Mouse (Mus musculus): ENCODE measurements around the gene Erh. TPM values are rescaled to one million over a fixed set of nuclear protein-coding genes. Genes with fewer than 3 reads are reported as not detected.

Gene Erh
- polyA plus RNA-seq, 1 experiment from 2014 or later = 335 TPM

DNA sequence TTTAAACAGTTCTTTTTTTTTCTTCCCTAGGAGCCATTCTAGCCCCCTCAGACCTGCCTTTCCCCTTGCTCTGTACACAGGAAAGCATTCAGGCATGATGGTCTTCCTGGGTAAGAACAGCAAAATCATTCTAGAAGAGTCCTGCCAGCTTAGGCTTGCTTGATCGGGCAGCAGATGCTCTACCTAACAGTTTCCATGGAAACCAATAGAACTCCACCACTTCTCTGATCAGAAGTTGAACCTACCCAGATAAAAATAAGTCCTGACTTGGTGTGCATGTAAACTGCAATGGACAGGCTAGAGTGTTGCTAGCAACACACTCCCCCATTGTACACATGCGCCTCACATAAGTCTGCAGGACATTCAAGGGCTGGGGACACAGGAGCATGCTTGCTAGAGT, 39.9 kb downstream of the Erh start:
- no peak overlapping the region for H3K9ac ChIP-seq (ENCODE audit: low read length)
- ATAC-seq (ENCODE audit: insufficient read depth, low FRiP score, low TSS enrichment) = no peak
- 94% methylated on average over 2 of the region's 2 CpGs for WGBS
- H3K27me3 ChIP-seq (ENCODE audit: control insufficient read depth, insufficient read depth, low read length) = no peaks in the 10 kb centered on the region
- H3K4me3 ChIP-seq (ENCODE audit: low read depth, low read length) = no peak overlapping the region
- no peak overlapping the region for H3K4me2 ChIP-seq (ENCODE audit: low read depth)
- no peak for DNase-seq (ENCODE audit: low spot score)
- no peak overlapping the region for H3K27ac ChIP-seq (ENCODE audit: low read depth, low read length)
- H3K36me3 ChIP-seq (ENCODE audit: control insufficient read depth, insufficient read depth, low read length) = no peaks in the 10 kb centered on the region
- H3K4me1 ChIP-seq (ENCODE audit: control insufficient read depth, insufficient read depth, low read length) = no peaks in the 10 kb centered on the region
- no peaks in the 10 kb centered on the region for H3K9me3 ChIP-seq (ENCODE audit: control insufficient read depth, low read length)

DNA sequence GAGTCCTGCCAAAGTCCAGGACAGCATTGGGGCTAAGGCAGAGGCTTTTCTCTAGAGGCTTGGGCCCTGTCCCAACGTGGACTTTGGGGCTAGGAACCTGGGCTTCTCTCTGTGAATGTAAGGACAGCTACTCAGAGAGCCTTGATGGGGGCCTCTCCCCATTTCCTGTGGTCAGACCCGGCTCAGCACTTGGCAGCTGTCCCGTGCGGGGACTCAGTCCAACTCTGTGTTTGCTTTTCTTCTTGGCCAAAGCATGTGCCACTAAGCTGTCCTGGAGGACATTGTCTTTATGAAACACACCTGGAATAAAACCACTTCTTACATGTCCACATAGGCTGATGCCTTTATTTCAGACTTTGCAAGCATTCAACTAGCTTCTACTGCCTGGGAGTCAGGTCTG, 40.6 kb downstream of the Erh start:
- H3K36me3 ChIP-seq (ENCODE audit: control insufficient read depth, insufficient read depth, low read length) = no peaks in the 10 kb centered on the region; the same call in 1 of the 2 replicates
- no peak overlapping the region for H3K27ac ChIP-seq (ENCODE audit: low read depth, low read length)
- no peaks in the 10 kb centered on the region for H3K9me3 ChIP-seq (ENCODE audit: control insufficient read depth, low read length)
- no peaks in the 10 kb centered on the region for H3K4me1 ChIP-seq (ENCODE audit: control insufficient read depth, insufficient read depth, low read length)
- no peak overlapping the region for H3K4me3 ChIP-seq (ENCODE audit: low read depth, low read length)
- H3K4me2 ChIP-seq (ENCODE audit: low read depth) = no peak overlapping the region
- H3K9ac ChIP-seq (ENCODE audit: low read length) = no peak overlapping the region
- 76% methylated on average over 4 of the region's 4 CpGs for WGBS
- ATAC-seq (ENCODE audit: insufficient read depth, low FRiP score, low TSS enrichment) (no peak), DNase-seq (ENCODE audit: low spot score) (no peak)
- no peaks in the 10 kb centered on the region for H3K27me3 ChIP-seq (ENCODE audit: control insufficient read depth, insufficient read depth, low read length)

DNA sequence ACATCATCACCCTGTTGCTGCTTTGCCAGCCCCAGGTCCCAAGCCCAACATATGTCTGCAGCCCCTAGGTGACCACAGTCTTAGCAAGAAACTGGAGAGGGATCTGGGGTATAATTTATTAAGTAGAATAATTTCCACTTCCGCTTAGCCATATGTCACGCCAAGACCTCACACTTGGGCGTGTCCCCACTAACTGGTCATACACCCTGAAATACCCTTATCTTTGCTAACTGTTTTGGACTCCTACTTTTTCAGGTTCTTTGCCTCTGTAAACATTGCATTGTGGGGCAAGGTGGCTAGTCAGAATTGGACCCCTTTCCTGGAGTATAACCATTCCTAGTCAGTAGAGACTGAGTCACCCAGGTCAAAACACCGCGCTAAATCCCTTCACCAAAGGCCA, 41.7 kb downstream of the Erh start:
- H3K4me3 ChIP-seq (ENCODE audit: low read depth, low read length) = no peak overlapping the region
- ATAC-seq (ENCODE audit: insufficient read depth, low FRiP score, low TSS enrichment) (no peak), DNase-seq (ENCODE audit: low spot score) (no peak)
- H3K9ac ChIP-seq (ENCODE audit: low read length) = no peak overlapping the region
- H3K9me3 ChIP-seq (ENCODE audit: control insufficient read depth, low read length) = no peaks in the 10 kb centered on the region
- no peaks in the 10 kb centered on the region; the same call in 1 of the 2 replicates for H3K36me3 ChIP-seq (ENCODE audit: control insufficient read depth, insufficient read depth, low read length)
- H3K4me1 ChIP-seq (ENCODE audit: control insufficient read depth, insufficient read depth, low read length) = no peaks in the 10 kb centered on the region
- no peak overlapping the region for H3K4me2 ChIP-seq (ENCODE audit: low read depth)
- WGBS = 95% methylated on average over 5 of the region's 5 CpGs
- H3K27me3 ChIP-seq (ENCODE audit: control insufficient read depth, insufficient read depth, low read length) = no peaks in the 10 kb centered on the region
- H3K27ac ChIP-seq (ENCODE audit: low read depth, low read length) = no peak overlapping the region

DNA sequence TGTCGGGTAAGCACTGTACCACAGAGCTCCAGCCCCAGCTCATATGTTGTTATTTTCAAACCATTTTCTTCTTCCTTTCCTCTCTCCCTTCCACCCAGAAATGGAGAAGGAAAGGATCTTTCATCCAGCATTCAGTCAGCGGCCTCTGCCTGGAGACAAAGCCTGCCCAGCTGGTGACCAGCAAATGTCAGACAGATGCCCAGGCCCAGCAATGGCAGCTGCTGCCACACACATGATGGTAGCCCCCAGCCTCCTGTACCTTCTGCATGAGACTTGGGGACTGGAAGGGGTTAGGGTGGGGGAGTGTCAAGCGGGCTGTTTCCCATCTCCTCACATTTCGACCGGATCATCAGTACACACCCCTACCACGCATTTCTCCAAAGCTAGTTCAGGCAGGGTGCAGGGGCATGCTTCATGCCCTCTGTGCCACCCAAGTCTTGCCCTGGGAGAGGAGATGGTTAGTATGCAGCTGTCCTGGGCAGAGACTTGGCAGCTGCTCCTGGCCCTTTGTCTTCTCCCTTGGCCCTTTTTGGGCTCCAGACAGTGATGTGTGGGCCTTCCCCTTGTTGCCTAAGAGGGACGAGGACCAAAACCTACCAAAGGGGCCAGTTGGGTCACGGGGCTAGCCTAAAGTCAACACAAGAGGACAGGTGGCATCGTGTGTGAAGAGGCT, 42.4 kb downstream of the Erh start:
- Histone ChIP-seq H3K4me1 (ENCODE audit: control insufficient read depth, insufficient read depth, low read length) (no peaks in the 10 kb centered on the region), H3K4me2 (ENCODE audit: low read depth) (no peak overlapping the region), H3K9ac (ENCODE audit: low read length) (no peak overlapping the region), H3K9me3 (ENCODE audit: control insufficient read depth, low read length) (no peaks in the 10 kb centered on the region), H3K27ac (ENCODE audit: low read depth, low read length) (no peak overlapping the region), H3K36me3 (ENCODE audit: control insufficient read depth, insufficient read depth, low read length) (no peaks in the 10 kb centered on the region; the same call in 1 of the 2 replicates), H3K27me3 (ENCODE audit: control insufficient read depth, insufficient read depth, low read length) (no peaks in the 10 kb centered on the region), H3K4me3 (ENCODE audit: low read depth, low read length) (no peak overlapping the region)
- 84% methylated on average over 9 of the region's 9 CpGs for WGBS
- ATAC-seq (ENCODE audit: insufficient read depth, low FRiP score, low TSS enrichment) = no peak
- no peak for DNase-seq (ENCODE audit: low spot score)

DNA sequence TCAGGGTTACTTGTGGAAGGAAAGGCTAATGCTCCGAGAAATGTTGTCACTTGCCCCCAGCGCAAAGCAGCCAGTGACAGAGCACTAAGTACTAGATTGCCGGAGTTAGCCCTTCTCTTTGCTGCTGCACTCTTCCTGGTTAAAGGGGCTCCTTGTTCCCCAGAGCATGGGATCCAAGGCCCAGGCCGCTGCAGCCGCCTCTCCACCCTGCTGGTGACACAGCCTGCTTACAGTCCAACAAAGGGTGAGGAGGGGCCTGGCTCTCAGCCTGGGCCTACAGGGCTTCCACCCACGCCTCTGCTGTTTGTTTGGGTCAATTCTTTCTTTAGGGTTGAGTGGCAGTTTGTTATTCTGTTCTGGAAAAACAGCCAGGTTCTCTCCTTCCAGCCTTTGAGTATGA, 45.4 kb downstream of the Erh start:
- 51% methylated on average over 6 of the region's 6 CpGs for WGBS
- Histone ChIP-seq H3K9me3 (ENCODE audit: control insufficient read depth, low read length) (no peaks in the 10 kb centered on the region), H3K4me1 (ENCODE audit: control insufficient read depth, insufficient read depth, low read length) (no peaks in the 10 kb centered on the region), H3K4me2 (ENCODE audit: low read depth) (no peak overlapping the region), H3K36me3 (ENCODE audit: control insufficient read depth, insufficient read depth, low read length) (no peaks in the 10 kb centered on the region; the same call in 1 of the 2 replicates), H3K4me3 (ENCODE audit: low read depth, low read length) (no peak overlapping the region), H3K27me3 (ENCODE audit: control insufficient read depth, insufficient read depth, low read length) (no peaks in the 10 kb centered on the region), H3K9ac (ENCODE audit: low read length) (no peak overlapping the region), H3K27ac (ENCODE audit: low read depth, low read length) (no peak overlapping the region)
- ATAC-seq (ENCODE audit: insufficient read depth, low FRiP score, low TSS enrichment) (no peak), DNase-seq (ENCODE audit: low spot score) (no peak)

DNA sequence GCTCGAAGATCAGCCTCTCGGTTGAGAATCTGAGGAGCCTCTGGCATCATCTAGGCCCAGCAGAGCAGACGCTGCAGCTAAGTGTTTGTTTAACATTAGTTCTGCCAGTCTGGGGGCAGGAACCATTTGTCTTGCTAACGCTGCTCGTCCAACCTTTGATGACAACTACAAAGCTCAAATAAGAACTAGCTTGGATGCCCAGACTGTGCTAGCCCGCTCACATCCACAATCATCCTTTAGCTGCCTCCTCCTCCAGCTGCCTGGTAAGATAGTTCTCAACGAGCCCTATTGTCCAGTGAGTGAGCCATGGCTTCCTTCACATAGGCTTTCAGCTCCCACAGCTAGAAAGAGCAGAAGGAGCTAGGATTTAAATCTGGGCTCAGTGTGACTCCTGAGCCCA, 45.9 kb downstream of the Erh start:
- Histone ChIP-seq H3K27me3 (ENCODE audit: control insufficient read depth, insufficient read depth, low read length) (no peaks in the 10 kb centered on the region), H3K9me3 (ENCODE audit: control insufficient read depth, low read length) (no peaks in the 10 kb centered on the region), H3K4me3 (ENCODE audit: low read depth, low read length) (no peak overlapping the region), H3K36me3 (ENCODE audit: control insufficient read depth, insufficient read depth, low read length) (no peaks in the 10 kb centered on the region; the same call in 1 of the 2 replicates), H3K9ac (ENCODE audit: low read length) (no peak overlapping the region), H3K4me2 (ENCODE audit: low read depth) (no peak overlapping the region), H3K27ac (ENCODE audit: low read depth, low read length) (no peak overlapping the region), H3K4me1 (ENCODE audit: control insufficient read depth, insufficient read depth, low read length) (no peaks in the 10 kb centered on the region)
- DNase-seq (ENCODE audit: low spot score) (no peak), ATAC-seq (ENCODE audit: insufficient read depth, low FRiP score, low TSS enrichment) (no peak)
- 20% methylated on average over 7 of the region's 7 CpGs for WGBS

DNA sequence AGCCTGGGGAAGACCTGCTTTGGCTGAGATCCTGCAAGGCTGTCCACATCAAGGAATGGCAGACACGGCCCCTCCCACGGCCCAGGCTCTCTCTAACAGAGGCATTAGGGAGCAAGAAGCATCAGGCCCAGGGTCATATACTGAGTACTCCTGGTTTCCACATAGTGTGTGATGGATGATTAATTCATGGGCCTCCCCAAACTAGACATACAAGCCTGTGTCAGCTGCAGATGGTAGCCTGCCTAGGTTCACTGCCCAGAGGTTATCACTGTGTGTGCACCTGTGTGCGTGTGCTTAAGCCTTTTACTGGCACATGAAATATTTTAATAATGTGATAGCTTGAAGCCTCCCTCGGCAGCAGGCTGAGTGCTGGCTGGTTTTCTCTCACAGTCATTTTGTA, 48.2 kb downstream of the Erh start:
- Histone ChIP-seq H3K9ac (ENCODE audit: low read length) (no peak overlapping the region), H3K4me2 (ENCODE audit: low read depth) (no peak overlapping the region), H3K4me1 (ENCODE audit: control insufficient read depth, insufficient read depth, low read length) (no peaks in the 10 kb centered on the region), H3K9me3 (ENCODE audit: control insufficient read depth, low read length) (no peaks in the 10 kb centered on the region), H3K4me3 (ENCODE audit: low read depth, low read length) (no peak overlapping the region), H3K27ac (ENCODE audit: low read depth, low read length) (no peak overlapping the region), H3K36me3 (ENCODE audit: control insufficient read depth, insufficient read depth, low read length) (no peaks in the 10 kb centered on the region; the same call in 1 of the 2 replicates), H3K27me3 (ENCODE audit: control insufficient read depth, insufficient read depth, low read length) (no peaks in the 10 kb centered on the region)
- ATAC-seq (ENCODE audit: insufficient read depth, low FRiP score, low TSS enrichment) (no peak), DNase-seq (ENCODE audit: low spot score) (no peak)
- WGBS = 87% methylated on average over 4 of the region's 4 CpGs

DNA sequence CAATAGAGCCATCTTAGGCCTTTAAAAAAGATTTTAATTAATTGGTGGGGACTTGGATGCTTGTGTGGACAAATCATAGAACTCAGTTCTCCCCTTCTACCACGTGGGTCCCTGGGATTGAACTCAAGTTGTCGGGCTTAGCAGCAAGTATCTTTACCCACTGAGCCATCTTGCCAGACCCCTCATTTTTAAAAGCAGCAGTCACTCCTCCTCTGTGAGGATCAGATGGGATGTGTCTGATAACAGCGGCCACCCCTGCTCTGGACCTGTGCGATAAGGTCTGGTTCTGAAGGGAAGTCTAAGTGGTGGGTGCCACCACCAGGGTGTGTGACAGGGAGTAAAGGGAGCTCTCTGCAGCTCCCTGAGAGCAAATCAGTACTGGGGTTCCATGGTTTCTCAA, 48.6 kb downstream of the Erh start:
- H3K27me3 ChIP-seq (ENCODE audit: control insufficient read depth, insufficient read depth, low read length) = no peaks in the 10 kb centered on the region
- no peaks in the 10 kb centered on the region for H3K9me3 ChIP-seq (ENCODE audit: control insufficient read depth, low read length)
- ATAC-seq (ENCODE audit: insufficient read depth, low FRiP score, low TSS enrichment) (no peak), DNase-seq (ENCODE audit: low spot score) (no peak)
- no peak overlapping the region for H3K27ac ChIP-seq (ENCODE audit: low read depth, low read length)
- H3K36me3 ChIP-seq (ENCODE audit: control insufficient read depth, insufficient read depth, low read length) = no peaks in the 10 kb centered on the region; the same call in 1 of the 2 replicates
- H3K9ac ChIP-seq (ENCODE audit: low read length) = no peak overlapping the region
- H3K4me2 ChIP-seq (ENCODE audit: low read depth) = no peak overlapping the region
- no peaks in the 10 kb centered on the region for H3K4me1 ChIP-seq (ENCODE audit: control insufficient read depth, insufficient read depth, low read length)
- H3K4me3 ChIP-seq (ENCODE audit: low read depth, low read length) = no peak overlapping the region
- WGBS = 89% methylated on average over 4 of the region's 4 CpGs

DNA sequence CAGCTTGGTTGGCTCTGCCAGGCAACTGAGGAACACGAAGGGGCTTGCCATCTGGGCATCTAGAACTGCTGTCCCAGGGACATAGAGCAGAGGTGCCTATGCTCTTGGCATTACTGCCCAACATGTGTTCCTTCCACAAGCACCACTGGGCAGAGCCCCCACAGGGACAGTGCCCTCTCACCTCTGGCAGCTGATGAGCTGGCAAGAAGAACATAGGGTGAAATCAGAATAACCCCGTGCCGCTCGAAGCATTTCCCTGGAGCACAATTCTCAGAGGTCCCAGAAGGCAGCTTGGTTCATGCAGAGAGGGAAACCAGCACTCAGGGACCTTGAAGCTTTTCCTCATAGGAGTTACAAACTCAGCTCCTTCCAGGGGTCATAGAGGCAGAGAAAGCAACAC, 49.4 kb downstream of the Erh start:
- H3K4me3 ChIP-seq (ENCODE audit: low read depth, low read length) = no peak overlapping the region
- no peaks in the 10 kb centered on the region for H3K4me1 ChIP-seq (ENCODE audit: control insufficient read depth, insufficient read depth, low read length)
- H3K27ac ChIP-seq (ENCODE audit: low read depth, low read length) = no peak overlapping the region
- no peak for ATAC-seq (ENCODE audit: insufficient read depth, low FRiP score, low TSS enrichment)
- H3K36me3 ChIP-seq (ENCODE audit: control insufficient read depth, insufficient read depth, low read length) = no peaks in the 10 kb centered on the region; the same call in 1 of the 2 replicates
- H3K9ac ChIP-seq (ENCODE audit: low read length) = no peak overlapping the region
- no peak overlapping the region for H3K4me2 ChIP-seq (ENCODE audit: low read depth)
- H3K9me3 ChIP-seq (ENCODE audit: control insufficient read depth, low read length) = no peaks in the 10 kb centered on the region
- no peaks in the 10 kb centered on the region for H3K27me3 ChIP-seq (ENCODE audit: control insufficient read depth, insufficient read depth, low read length)
- DNase-seq (ENCODE audit: low spot score) = no peak
- 80% methylated on average over 4 of the region's 4 CpGs for WGBS

Measured in neural tube, embryonic 11.5 days (tissue).